Mouse (Mus musculus) ES-Bruce4 (cell line): ENCODE data around the gene Slc4a5. TPM values are rescaled to one million over a fixed set of nuclear protein-coding genes. Genes with fewer than 3 reads are reported as not detected.

Experiments used
- H3K27ac ChIP-seq: 2 replicates; pipeline ENCODE4 v1.5.1; 2012; ENCODE audit warnings: low read length, inconsistent platforms; ENCODE audit not compliant: insufficient read depth
- H3K27me3 ChIP-seq: 2 replicates; pipeline ENCODE4 v1.6.1; 2012; ENCODE audit warnings: mild to moderate bottlenecking, low read length, inconsistent platforms; ENCODE audit not compliant: control insufficient read depth, poor library complexity, insufficient read depth, severe bottlenecking
- H3K36me3 ChIP-seq: 2 replicates; pipeline ENCODE4 v1.6.1; 2012; ENCODE audit warnings: inconsistent platforms, mild to moderate bottlenecking, low read length, moderate library complexity; ENCODE audit not compliant: control insufficient read depth, poor library complexity, insufficient read depth, severe bottlenecking
- H3K4me1 ChIP-seq: one replicate; pipeline ENCODE4 v1.8.1; 2011; ENCODE audit warnings: low read length; ENCODE audit not compliant: control insufficient read depth, insufficient read depth
- H3K4me3 ChIP-seq: 2 replicates; pipeline ENCODE4 v1.5.1; 2011; ENCODE audit warnings: low read depth, mild to moderate bottlenecking, low read length
- H3K9ac ChIP-seq: 2 replicates; pipeline ENCODE4 v1.6.1; 2012; ENCODE audit warnings: low read depth, mild to moderate bottlenecking, inconsistent platforms; ENCODE audit not compliant: poor library complexity, severe bottlenecking
- H3K9me3 ChIP-seq: replicated peaks from 2 replicates; pipeline ENCODE4 v1.6.1; 2012; ENCODE audit warnings: mild to moderate bottlenecking, low read length, inconsistent platforms; ENCODE audit not compliant: control insufficient read depth, poor library complexity, insufficient read depth, severe bottlenecking
- CTCF ChIP-seq: IDR thresholded peaks from one replicate; pipeline ENCODE4 v1.8.1; 2011; ENCODE audit warnings: low read depth, low read length
- EP300 ChIP-seq: IDR thresholded peaks from 2 replicates; pipeline ENCODE4 v1.6.1; 2011; ENCODE audit warnings: low read depth, low read length; ENCODE audit not compliant: insufficient read depth
- POLR2A ChIP-seq: IDR thresholded peaks from one replicate; pipeline ENCODE4 v1.8.1; 2011; ENCODE audit warnings: low read length; ENCODE audit not compliant: insufficient read depth
- polyA plus RNA-seq: library from polyadenylated mRNA; stranded (reverse); fragments of >200 nt; gene quantifications from 2 replicates; pipeline ENCODE4 v1.2.4, GENCODE M21; 2011; ENCODE audit warnings: low read depth; ENCODE audit not compliant: missing spikeins, insufficient read depth, insufficient read length

Gene Slc4a5
- polyA plus RNA-seq, 1 experiment: 3.8 TPM

DNA sequence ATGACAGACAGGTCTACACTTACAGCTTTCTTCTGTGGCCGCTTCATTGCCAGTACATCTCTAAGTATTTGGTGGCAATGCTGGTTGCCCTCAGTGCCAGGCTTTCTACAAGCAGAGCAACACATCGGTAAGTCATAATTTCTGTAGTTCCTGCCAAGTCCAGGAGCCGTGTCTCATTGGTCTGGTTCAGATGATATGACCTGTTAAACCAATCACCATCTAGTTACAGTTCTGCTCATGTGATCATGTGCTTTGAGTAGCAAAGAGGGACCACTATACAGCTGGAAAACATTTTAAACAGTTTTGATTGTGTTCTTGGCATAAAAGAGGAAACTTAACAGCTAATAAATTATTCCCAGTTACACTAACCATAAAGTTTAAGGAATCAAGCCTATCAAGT is 128.3 kb downstream of the Slc4a5 start:
- TF ChIP-seq CTCF (no peak), POLR2A (no peak), EP300 (no peak)
- Histone ChIP-seq H3K4me1 (peaks cover 3% of the 10 kb centered on the region), H3K4me3 (no peak overlapping the region), H3K9ac (no peak overlapping the region), H3K9me3 (no peaks in the 10 kb centered on the region), H3K27me3 (no peaks in the 10 kb centered on the region), H3K27ac (no peak overlapping the region; the same call in 1 of the 2 replicates), H3K36me3 (peaks cover 1% of the 10 kb centered on the region)

DNA sequence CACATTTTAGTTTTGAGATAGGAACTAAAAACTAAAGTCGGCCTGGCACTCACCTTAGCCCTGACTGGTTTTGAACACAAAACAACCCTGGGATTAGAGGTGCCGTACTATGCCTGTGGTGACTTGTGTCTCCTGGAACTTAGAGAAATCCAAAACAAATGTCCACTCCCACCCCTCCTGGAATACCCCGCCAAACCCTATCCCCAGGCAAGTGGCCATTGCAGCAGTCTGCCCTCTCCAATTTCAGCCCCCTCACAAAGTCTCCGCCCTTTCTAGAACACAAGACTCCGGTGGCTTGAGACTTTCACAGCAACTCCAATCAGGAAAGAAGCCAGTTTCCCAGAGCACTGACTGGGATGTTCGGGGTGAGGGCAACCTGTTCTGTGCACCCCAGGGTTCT is 129.2 kb downstream of the Slc4a5 start, which contains the start of gene Bola3:
Gene Bola3 (plus strand): TSS at position 275 of the 400 bp plus-strand sequence.
- no peaks in the 10 kb centered on the region for H3K9me3 ChIP-seq
- no peaks in the 10 kb centered on the region for H3K36me3 ChIP-seq
- peak within 1 kb of the TSS; percentile 52 for H3K27ac ChIP-seq
- peak within 1 kb of the TSS; percentile 89 for H3K9ac ChIP-seq
- H3K4me1 ChIP-seq: peaks cover 3% of the 10 kb centered on the region
- H3K27me3 ChIP-seq: no peaks in the 10 kb centered on the region
- TF ChIP-seq POLR2A: no peak
- no peak for TF ChIP-seq EP300
- TF ChIP-seq CTCF: no peak
- peak within 1 kb of the TSS; percentile 91 for H3K4me3 ChIP-seq

DNA sequence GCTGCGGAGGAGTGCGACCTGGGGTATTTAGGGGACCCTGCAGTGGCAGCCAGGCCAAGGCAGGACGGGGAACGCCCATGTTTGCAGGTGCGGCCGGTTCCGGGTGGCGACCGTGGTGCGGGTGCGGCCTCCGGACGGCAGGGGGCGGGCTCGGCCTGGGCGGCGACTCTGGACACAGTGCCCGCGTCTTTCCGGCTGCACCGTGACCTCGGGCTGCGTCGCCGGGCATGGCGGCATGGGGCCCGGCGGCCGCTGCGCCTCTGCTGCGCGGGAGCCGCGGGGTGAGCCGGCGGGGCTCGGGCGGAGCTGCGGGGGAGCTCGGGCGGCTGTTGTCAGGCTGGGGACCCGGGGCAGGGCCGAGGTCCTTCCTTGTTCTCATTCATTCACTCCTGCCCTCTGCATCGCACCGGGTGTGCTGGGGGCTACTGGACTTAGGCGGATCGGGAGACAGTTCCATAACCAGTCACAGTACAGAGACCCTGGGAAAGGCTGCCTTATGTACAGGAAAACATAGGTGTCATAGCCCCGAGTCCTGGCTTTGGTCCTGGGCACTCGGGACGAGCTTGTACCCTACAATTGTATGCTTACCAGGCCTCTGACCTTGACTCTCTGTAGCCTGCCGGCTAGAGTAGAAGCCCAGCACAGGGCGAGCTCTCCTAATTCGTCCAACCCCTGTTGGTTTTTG is 129.8 kb downstream of the Slc4a5 start:
- Histone ChIP-seq H3K4me1 (peaks cover 3% of the 10 kb centered on the region), H3K9me3 (no peaks in the 10 kb centered on the region), H3K36me3 (no peaks in the 10 kb centered on the region), H3K4me3 (peak overlapping the region; percentile 91), H3K27me3 (no peaks in the 10 kb centered on the region), H3K9ac (peak overlapping the region; percentile 89), H3K27ac (peak overlapping the region; percentile 52; the same call in 1 of the 2 replicates)
- TF ChIP-seq POLR2A (no peak), CTCF (peak; percentile 72), EP300 (no peak)

DNA sequence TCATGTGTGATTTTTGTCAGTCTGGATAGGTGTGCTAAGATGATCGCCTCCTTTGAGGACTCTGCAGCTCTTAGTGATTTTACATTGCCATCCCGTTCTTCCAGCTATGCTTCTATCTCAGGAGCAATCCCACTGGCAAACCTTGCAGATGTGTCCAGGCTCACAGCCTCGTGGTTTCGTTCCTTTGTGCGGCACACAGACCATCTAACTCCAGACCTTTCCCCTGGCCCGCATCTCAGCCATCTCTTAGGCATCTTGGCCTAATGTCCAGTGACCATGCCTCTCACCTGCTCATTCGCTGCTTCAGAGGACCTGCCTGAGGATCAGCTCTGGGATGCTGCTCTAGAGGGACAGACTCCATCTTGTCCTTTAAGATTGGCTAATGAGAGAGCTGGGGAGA is 130.5 kb downstream of the Slc4a5 start:
- TF ChIP-seq EP300 (no peak), CTCF (no peak), POLR2A (no peak)
- Histone ChIP-seq H3K36me3 (no peaks in the 10 kb centered on the region), H3K4me1 (peaks cover 3% of the 10 kb centered on the region), H3K4me3 (peak overlapping the region; percentile 91), H3K9me3 (no peaks in the 10 kb centered on the region), H3K9ac (peak overlapping the region; percentile 89), H3K27ac (no peak overlapping the region), H3K27me3 (no peaks in the 10 kb centered on the region)

DNA sequence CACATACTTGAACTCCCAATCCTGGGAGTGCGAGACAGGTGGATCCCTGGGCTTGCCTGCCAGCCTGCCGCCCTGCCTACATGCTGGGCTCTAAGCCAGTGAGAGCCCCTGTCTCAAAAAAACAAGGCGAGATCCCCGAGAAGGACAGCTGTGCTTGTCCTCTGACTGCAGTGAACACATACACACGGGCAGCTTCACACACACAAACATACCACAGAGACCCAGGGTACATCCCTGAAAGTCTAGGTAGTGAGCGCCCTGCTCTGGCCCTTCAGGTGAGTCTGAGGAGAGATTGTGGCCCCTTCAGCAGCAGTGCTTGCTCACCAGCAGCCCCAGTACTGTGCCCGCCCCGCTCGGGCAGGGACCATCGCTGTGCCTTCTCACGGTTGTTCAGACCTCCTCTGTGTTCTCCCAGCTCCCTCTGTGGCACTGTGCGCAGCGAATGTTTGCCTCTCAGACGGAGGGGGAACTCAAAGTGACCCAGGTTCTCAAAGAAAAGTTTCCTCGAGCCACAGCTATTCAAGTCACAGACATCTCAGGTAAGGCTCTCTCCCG is 131.3 kb downstream of the Slc4a5 start:
- Histone ChIP-seq H3K27me3 (no peaks in the 10 kb centered on the region), H3K9ac (no peak overlapping the region), H3K4me1 (peaks cover 3% of the 10 kb centered on the region), H3K4me3 (no peak overlapping the region), H3K36me3 (no peaks in the 10 kb centered on the region), H3K9me3 (no peaks in the 10 kb centered on the region), H3K27ac (no peak overlapping the region)
- TF ChIP-seq EP300 (no peak), POLR2A (no peak), CTCF (no peak)

DNA sequence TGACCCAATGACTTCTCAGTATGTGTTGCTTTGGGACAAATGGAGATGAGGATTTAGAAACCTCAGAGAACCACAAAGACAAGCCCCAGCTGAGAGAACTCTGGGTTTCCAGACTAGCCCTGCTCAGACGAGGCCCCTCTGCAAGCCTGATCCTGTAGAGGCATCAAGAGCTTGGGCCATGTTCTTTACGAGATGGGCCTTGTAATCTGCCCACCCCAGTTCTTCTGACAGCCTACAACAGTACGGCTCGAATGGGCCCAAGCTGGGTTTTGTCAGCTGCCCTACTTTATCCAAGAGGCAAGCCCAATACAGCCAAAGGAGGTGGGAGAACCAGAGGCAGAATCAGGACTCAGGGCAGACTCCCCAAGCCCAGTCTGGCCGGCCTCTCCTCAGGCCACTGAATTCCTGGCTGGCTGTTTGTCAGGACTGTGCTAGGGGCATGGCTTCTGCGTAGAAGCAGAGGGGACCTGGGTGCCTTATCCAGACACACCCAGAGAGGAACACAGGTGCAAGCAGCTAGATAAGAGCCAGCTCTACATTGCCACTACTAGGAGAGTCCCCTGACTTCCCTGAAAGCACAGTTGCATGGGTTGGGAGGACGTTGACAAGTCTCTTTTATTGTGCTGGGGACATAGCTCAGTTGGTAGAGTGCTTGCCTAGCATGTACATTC is 132.0 kb downstream of the Slc4a5 start:
- TF ChIP-seq EP300 (no peak), POLR2A (no peak), CTCF (no peak)
- Histone ChIP-seq H3K9me3 (no peaks in the 10 kb centered on the region), H3K27ac (no peak overlapping the region), H3K9ac (no peak overlapping the region), H3K4me1 (peaks cover 3% of the 10 kb centered on the region), H3K4me3 (no peak overlapping the region), H3K27me3 (no peaks in the 10 kb centered on the region), H3K36me3 (no peaks in the 10 kb centered on the region)
